Mouse (Mus musculus): Measurements from ENCODE around the gene Ppfia4. TPM values are rescaled to one million over a fixed set of nuclear protein-coding genes. Genes with fewer than 3 reads are reported as not detected.

The Ppfia4 gene
- 6.3 and 7.8 TPM in 2 replicates for polyA plus RNA-seq (2016; fragmentation: Nextera tagmentation; extraction: Ambion mirVana)

- Histone ChIP-seq H3K27ac (no peak within 1 kb of the TSS), H3K4me3 (no peak within 1 kb of the TSS), H3K27me3 (no peaks in the 10 kb centered on the region), H3K36me3 (no peaks in the 10 kb centered on the region), H3K4me1 (peaks cover 11% of the 10 kb centered on the region), H3K9ac (0 out of 2 replicates have a peak within 1 kb of the TSS, but pooled peaks have one; percentile 43), H3K4me2 (replicated peaks) (no peak within 1 kb of the TSS), H3K9me3 (replicated peaks) (no peaks in the 10 kb centered on the region)
- peak; percentile 46; the same call in 1 of the 2 replicates for ATAC-seq (ENCODE audit: low FRiP score)
- WGBS, result 57% methylated on average over 13 of the region's 13 CpGs
Measured at GRCm38 (mm10) chr1:134332770-134333271, at the start of gene Ppfia4. Gene Ppfia4, minus strand, starts transcription at chr1:134332928.

GRCm38 (mm10) chr1:134381795-134382625, 49.3 kb upstream of the Ppfia4 start:
- Histone ChIP-seq H3K4me1 (no peaks in the 10 kb centered on the region), H3K27me3 (peaks cover 6% of the 10 kb centered on the region; the same call in 1 of the 2 replicates), H3K36me3 (no peaks in the 10 kb centered on the region), H3K9me3 (replicated peaks) (0 out of 2 replicates have a peak, but pooled peaks cover 6% of the 10 kb centered on the region), H3K9ac (peak overlapping the region; percentile 23; the same call in 1 of the 2 replicates), H3K27ac (no peak overlapping the region), H3K4me2 (replicated peaks) (peak overlapping the region; percentile 43), H3K4me3 (peak overlapping the region; percentile 16; the same call in 1 of the 2 replicates)
- 14% methylated on average over 19 of the region's 19 CpGs for WGBS
- ATAC-seq (ENCODE audit: low FRiP score), result no peak

- peaks cover 6% of the 10 kb centered on the region; the same call in 1 of the 2 replicates for H3K27me3 ChIP-seq
- H3K4me1 ChIP-seq, result no peaks in the 10 kb centered on the region
- no peak overlapping the region for H3K9ac ChIP-seq
- no peak for ATAC-seq (ENCODE audit: low FRiP score)
- H3K4me2 ChIP-seq (replicated peaks), result no peak overlapping the region
- no peak overlapping the region for H3K27ac ChIP-seq
- H3K36me3 ChIP-seq, result no peaks in the 10 kb centered on the region
- WGBS, result 77% methylated on average over 2 of the region's 2 CpGs
- no peak overlapping the region for H3K4me3 ChIP-seq
- H3K9me3 ChIP-seq (replicated peaks), result 0 out of 2 replicates have a peak, but pooled peaks cover 6% of the 10 kb centered on the region
Measured at GRCm38 (mm10) chr1:134381051-134381450, 48.3 kb upstream of the Ppfia4 start.

GRCm38 (mm10) chr1:134374124-134374523, 41.4 kb upstream of the Ppfia4 start:
- Histone ChIP-seq H3K9ac (no peak overlapping the region), H3K4me3 (no peak overlapping the region), H3K4me1 (no peaks in the 10 kb centered on the region), H3K36me3 (no peaks in the 10 kb centered on the region), H3K27ac (no peak overlapping the region), H3K4me2 (replicated peaks) (no peak overlapping the region), H3K9me3 (replicated peaks) (no peaks in the 10 kb centered on the region), H3K27me3 (no peaks in the 10 kb centered on the region)
- WGBS, result 82% methylated on average over 2 of the region's 2 CpGs
- no peak for ATAC-seq (ENCODE audit: low FRiP score)

GRCm38 (mm10) chr1:134368777-134369337, 36.1 kb upstream of the Ppfia4 start:
- no peak overlapping the region for H3K4me2 ChIP-seq (replicated peaks)
- no peaks in the 10 kb centered on the region for H3K36me3 ChIP-seq
- no peaks in the 10 kb centered on the region for H3K4me1 ChIP-seq
- H3K9me3 ChIP-seq (replicated peaks), result no peaks in the 10 kb centered on the region
- no peak overlapping the region for H3K4me3 ChIP-seq
- WGBS, result 53% methylated on average over 9 of the region's 9 CpGs
- no peak for ATAC-seq (ENCODE audit: low FRiP score)
- H3K27ac ChIP-seq, result no peak overlapping the region
- 0 out of 2 replicates have a peak, but pooled peaks cover 3% of the 10 kb centered on the region for H3K27me3 ChIP-seq
- no peak overlapping the region for H3K9ac ChIP-seq

GRCm38 (mm10) chr1:134365491-134365890, 32.8 kb upstream of the Ppfia4 start:
- no peak for ATAC-seq (ENCODE audit: low FRiP score)
- 0 out of 2 replicates have a peak, but pooled peaks cover 3% of the 10 kb centered on the region for H3K27me3 ChIP-seq
- no peak overlapping the region for H3K9ac ChIP-seq
- no peak overlapping the region for H3K4me2 ChIP-seq (replicated peaks)
- peaks cover 11% of the 10 kb centered on the region for H3K4me1 ChIP-seq
- H3K27ac ChIP-seq, result no peak overlapping the region
- no peaks in the 10 kb centered on the region; the same call in 1 of the 2 replicates for H3K36me3 ChIP-seq
- 67% methylated on average over 5 of the region's 5 CpGs for WGBS
- no peak overlapping the region for H3K4me3 ChIP-seq
- no peaks in the 10 kb centered on the region for H3K9me3 ChIP-seq (replicated peaks)

GRCm38 (mm10) chr1:134363194-134363593, 30.5 kb upstream of the Ppfia4 start:
- H3K4me3 ChIP-seq, result no peak overlapping the region
- no peak overlapping the region for H3K4me2 ChIP-seq (replicated peaks)
- no peak overlapping the region for H3K27ac ChIP-seq
- WGBS, result 84% methylated on average over 4 of the region's 4 CpGs
- 0 out of 2 replicates have a peak, but pooled peaks cover 3% of the 10 kb centered on the region for H3K27me3 ChIP-seq
- H3K9ac ChIP-seq, result no peak overlapping the region
- no peak for ATAC-seq (ENCODE audit: low FRiP score)
- peaks cover 11% of the 10 kb centered on the region for H3K4me1 ChIP-seq
- H3K9me3 ChIP-seq (replicated peaks), result no peaks in the 10 kb centered on the region
- peaks cover 9% of the 10 kb centered on the region for H3K36me3 ChIP-seq

- peak within 1 kb of the TSS; percentile 85 for H3K27ac ChIP-seq
- ATAC-seq (ENCODE audit: low FRiP score), result peak; percentile 98
- H3K4me3 ChIP-seq, result peak within 1 kb of the TSS; percentile 84
- H3K9ac ChIP-seq, result peak within 1 kb of the TSS; percentile 93
- no peaks in the 10 kb centered on the region for H3K9me3 ChIP-seq (replicated peaks)
- H3K4me2 ChIP-seq (replicated peaks), result peak within 1 kb of the TSS; percentile 75
- under 1% methylated on average over 38 of the region's 38 CpGs for WGBS
- H3K36me3 ChIP-seq, result peaks cover 18% of the 10 kb centered on the region
- H3K27me3 ChIP-seq, result 0 out of 2 replicates have a peak, but pooled peaks cover 3% of the 10 kb centered on the region
- peaks cover 11% of the 10 kb centered on the region for H3K4me1 ChIP-seq
Measured at GRCm38 (mm10) chr1:134361857-134362212, 29.1 kb upstream of the Ppfia4 start, which contains the start of gene Tmem183a. Gene Tmem183a, minus strand, starts transcription at chr1:134361979.

GRCm38 (mm10) chr1:134361195-134361856, 28.6 kb upstream of the Ppfia4 start:
- H3K27me3 ChIP-seq, result 0 out of 2 replicates have a peak, but pooled peaks cover 3% of the 10 kb centered on the region
- peak; percentile 85 for ATAC-seq (ENCODE audit: low FRiP score)
- no peaks in the 10 kb centered on the region for H3K9me3 ChIP-seq (replicated peaks)
- H3K4me2 ChIP-seq (replicated peaks), result peak overlapping the region; percentile 75
- H3K4me1 ChIP-seq, result peaks cover 11% of the 10 kb centered on the region
- peaks cover 19% of the 10 kb centered on the region for H3K36me3 ChIP-seq
- WGBS, result 3% methylated on average over 39 of the region's 44 CpGs
- peak overlapping the region; percentile 85 for H3K27ac ChIP-seq
- peak overlapping the region; percentile 93 for H3K9ac ChIP-seq
- peak overlapping the region; percentile 84 for H3K4me3 ChIP-seq

GRCm38 (mm10) chr1:134360656-134361055, 27.9 kb upstream of the Ppfia4 start:
- H3K27me3 ChIP-seq, result 0 out of 2 replicates have a peak, but pooled peaks cover 3% of the 10 kb centered on the region
- no peaks in the 10 kb centered on the region for H3K9me3 ChIP-seq (replicated peaks)
- no peak overlapping the region for H3K27ac ChIP-seq
- H3K4me1 ChIP-seq, result peaks cover 11% of the 10 kb centered on the region
- 83% methylated on average over 7 of the region's 7 CpGs for WGBS
- ATAC-seq (ENCODE audit: low FRiP score), result no peak
- H3K36me3 ChIP-seq, result peaks cover 25% of the 10 kb centered on the region
- peak overlapping the region; percentile 84 for H3K4me3 ChIP-seq
- H3K4me2 ChIP-seq (replicated peaks), result peak overlapping the region; percentile 75
- H3K9ac ChIP-seq, result peak overlapping the region; percentile 93; the same call in 1 of the 2 replicates

GRCm38 (mm10) chr1:134357461-134357860, 24.7 kb upstream of the Ppfia4 start:
- no peaks in the 10 kb centered on the region for H3K9me3 ChIP-seq (replicated peaks)
- H3K4me2 ChIP-seq (replicated peaks), result no peak overlapping the region
- WGBS, result 80% methylated on average over 4 of the region's 4 CpGs
- no peak overlapping the region for H3K4me3 ChIP-seq
- H3K27me3 ChIP-seq, result no peaks in the 10 kb centered on the region
- H3K9ac ChIP-seq, result no peak overlapping the region
- H3K4me1 ChIP-seq, result peaks cover 10% of the 10 kb centered on the region
- no peak for ATAC-seq (ENCODE audit: low FRiP score)
- peaks cover 57% of the 10 kb centered on the region for H3K36me3 ChIP-seq
- H3K27ac ChIP-seq, result no peak overlapping the region

Data from hindbrain, embryonic 12.5 days (tissue).